Mouse (Mus musculus) right cerebral cortex, adult 2 months (tissue): ENCODE measurements around the gene Nudt7.

Experiments used
- DNase-seq, 2 experiments: peaks; one replicate each; pipeline ENCODE4 v3.0.0; 2021 to 2022; ENCODE audit warnings: low spot score in 2 of 2

Nudt7 gene

DNA sequence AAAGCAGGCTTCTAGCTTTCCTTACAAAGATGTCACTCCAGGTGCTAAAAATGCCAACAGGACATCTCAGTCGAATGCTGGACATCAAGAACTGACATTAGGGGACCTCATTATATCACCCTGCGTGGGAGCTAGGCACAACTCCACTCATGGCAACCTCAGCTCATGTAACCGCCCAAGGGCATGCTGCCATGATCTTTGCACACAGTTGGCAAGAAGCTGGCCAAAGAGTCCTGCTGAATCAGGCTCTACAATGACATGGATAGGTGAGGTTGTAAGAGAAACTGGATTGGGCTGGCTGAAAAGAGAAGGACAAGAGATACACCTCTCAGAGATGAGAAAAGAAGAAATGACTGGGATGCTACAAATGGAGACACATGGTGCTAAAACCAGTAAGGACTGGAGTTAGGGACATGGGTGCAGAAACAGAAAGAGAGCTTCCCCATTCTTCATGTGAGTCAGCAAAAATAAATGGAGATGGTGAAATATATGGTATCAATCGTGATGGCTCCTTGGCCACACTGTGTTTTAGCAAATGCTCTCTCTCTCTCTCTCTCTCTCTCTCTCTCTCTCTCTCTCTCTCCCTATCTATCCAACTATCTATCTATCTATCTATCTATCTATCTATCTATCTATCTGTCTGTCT lies 10.4 kb downstream of the Nudt7 start:
- DNase-seq, result no peak

DNA sequence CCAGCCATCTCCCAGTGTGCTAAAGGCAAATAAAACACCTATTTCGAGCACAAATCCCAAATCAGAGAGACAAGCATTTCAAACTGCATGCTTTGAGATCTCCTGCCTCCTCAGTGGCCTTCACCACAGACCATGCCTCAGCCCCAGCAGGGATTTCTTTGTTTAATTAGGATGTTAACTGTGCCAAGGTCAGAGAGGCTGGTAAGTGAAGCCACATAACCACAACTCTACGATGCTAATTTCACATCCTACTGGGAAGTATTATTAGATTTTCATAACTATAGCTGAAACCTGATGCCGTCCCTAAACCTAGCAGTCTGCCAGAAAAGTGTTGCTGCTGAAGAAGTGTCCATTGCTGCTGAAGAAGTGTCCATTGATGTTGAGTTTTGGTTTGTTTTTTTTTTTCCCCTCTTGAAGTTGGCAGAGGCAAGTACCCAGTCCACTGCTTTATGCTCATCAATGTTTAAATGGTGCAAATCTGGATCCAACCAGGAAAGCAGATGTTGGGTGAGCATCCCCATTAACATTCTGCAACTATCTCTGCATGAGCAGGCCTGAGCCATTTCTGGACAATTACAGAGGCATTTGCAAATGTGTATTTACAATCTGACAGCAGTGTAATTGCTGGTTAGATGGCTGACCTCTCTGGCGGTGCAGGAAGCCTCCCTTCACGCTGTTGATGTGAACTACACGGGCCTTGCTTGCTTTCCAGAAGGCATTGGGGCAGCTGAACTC lies 20.1 kb downstream of the Nudt7 start:
- no peak for DNase-seq

DNA sequence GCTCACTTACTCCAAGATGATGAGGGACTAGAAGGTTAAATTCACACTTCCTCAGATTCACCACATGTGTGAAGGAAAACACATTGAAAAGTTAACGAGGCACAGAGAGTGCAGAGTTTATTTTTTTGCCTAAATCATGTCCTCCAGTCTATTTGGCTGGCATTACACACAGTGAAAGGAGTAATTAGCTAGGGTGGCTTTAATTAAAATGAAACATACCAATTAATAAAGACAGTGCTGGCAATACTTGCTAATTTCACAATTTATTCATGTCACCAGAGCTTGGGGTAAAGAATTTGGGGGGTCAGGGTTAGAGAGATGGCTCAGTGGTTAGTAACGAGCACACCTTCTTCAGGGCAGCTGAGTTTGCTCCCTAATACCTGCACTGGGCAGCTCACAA lies 25.2 kb downstream of the Nudt7 start:
- DNase-seq, result no peak

DNA sequence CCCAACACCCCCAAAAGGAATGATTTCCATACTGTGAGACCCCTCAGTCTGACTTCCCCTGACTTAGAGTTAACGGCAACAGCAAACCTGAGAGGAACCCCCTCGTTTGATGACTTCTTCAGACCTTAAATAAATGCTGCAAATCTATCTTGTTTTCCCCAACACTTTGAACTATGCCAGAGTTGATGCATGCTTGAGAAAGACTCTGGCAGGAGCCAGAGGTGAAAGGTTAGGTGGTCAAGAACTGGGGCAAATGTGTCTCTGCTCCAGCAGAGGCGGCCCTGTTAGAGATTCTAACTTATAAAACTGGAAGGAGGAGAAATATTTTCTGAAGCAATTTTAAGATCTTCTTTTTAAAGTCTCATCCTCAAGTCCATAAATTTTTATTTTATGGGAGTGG lies 26.3 kb downstream of the Nudt7 start:
- no peak for DNase-seq

DNA sequence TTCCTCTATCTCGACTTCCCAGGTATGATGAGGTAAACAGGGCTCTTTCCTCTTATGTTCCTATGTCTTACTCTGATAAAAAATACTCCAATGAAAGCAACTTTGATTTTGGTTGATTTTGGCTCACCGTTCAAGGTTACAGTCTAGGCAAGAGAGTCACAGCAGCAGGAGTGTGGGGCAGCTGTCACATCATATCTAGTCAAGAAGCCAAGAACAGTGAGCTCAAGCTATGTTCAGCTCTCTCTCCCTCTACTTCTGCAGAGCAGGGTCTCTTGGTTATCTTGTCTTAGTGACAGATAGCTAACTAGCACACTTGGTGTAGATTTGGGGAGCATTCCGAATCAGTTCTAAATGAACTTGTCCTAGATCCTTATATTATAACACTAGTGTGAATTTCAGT lies 30.5 kb downstream of the Nudt7 start:
- no peak for DNase-seq

DNA sequence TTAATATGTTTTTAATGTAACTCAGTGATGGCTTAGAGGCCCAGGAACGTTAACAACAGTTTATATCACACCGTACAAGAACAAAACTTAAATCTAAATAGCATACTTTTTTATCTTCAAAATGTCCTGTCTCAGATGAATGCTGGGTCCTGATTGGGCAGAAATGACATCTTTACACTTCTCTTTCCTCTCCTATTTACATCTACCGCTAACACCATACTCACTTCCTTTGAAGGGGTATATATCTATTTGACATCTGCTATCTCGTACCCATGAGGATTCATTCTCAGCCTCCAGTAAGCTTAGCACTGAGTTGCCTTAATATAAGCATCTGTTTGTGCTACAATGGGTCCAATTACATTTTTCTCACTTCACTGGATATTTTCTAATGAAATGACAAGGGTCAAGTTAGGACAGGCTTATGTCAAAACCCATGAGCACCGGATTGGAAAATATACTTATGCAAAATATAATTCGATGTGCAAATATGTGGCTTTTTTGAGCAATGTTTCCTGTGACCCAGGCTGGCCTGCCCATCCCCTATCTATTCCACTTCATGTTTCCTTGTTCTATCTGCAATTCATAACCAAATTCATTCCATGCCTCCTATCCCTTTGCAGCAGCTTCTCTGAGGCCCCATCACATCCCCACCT lies 31.2 kb downstream of the Nudt7 start:
- DNase-seq, result no peak

DNA sequence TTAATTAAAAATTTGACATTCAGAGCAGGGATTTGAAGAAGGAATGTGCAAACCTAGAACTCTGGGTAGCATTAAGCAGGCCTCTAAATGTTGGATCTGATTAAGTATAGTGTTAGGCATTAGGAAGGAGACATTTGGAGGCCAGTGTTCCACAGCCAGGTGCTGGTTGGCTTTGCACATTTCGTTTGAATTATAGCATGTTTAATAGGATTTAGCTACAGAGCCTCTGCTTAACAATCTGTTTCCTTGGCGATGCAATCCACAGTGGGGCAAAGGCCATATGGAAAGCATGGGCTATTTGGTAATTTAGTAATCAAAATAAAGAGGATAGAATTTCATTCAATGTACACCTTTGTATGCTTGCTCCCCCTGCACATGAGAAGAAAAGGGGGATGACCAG lies 32.4 kb downstream of the Nudt7 start:
- DNase-seq, result no peak

DNA sequence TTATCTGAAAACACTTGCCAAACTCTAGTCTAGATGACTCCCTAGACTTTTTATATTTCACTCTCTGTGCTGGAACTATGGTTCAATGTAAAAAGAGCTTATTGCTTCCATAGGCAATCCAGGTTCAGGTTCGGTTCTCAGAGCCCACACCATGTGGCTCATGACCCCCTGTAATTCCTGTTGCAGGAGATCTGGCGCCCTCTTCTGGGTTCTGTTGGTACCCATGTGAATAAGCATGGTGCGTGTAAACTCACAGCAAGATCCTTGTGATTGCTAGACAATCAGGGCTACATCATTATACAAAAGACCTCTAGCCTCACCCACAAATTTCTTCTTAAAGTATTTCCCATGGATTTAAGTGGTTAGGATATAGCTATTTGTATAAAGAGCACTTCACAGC lies 43.4 kb downstream of the Nudt7 start:
- DNase-seq, result no peak

DNA sequence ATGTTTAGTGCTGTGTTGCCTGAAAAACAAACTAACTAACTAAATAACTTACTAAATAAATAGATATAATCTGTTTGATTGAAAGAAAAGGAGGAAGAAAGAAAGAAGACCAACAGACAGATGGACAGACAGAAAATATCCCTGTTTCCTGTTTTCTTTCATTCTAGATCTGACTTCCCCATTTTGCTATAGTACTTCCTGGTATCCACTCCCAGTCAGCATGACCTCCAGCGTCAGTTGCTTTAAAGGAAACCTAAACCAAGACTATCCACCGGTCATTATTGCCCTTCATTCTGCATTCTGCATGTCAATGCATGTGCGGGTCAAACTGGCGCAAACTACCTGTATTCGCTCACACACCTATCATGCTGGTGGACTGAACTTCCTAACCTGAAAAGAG lies 60.0 kb downstream of the Nudt7 start:
- DNase-seq, result no peak

DNA sequence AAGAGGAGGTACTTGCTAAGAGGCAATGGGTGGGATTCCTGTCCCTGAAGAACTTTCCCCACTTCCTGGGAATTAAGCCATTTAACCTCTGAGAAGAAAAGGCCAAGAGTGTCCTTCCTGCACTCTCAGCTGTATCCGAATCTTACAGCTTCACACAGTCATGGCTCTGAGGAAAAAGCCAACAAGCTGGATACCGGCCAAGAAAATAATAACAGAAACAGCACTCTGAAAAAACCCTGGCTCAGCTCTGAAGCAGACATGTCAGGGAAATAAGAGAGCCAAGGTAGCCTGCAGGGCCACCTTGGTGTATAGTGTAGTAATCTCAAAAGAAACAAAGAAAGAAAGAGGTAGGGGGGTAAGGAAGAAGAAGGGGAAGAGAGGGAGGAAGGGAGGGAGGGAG lies 65.6 kb downstream of the Nudt7 start:
- no peak for DNase-seq
